ENCODE assay signal across 8 mouse cellular contexts in genomic region chr4:34551966-34552365, GRCm38 (mm10). TPM values are rescaled to one million over a fixed set of nuclear protein-coding genes. Genes with fewer than 3 reads are reported as not detected.
DNase-seq lines count a peak whose midpoint lies in the region; ATAC-seq and TF ChIP-seq lines count a peak whose summit lies in the region.

No protein-coding gene starts in this region.

- no peaks in the 10 kb centered on the region for H3K9me3 ChIP-seq in embryonic facial prominence, embryonic 14.5 days (ENCODE audit: control insufficient read depth, low read length)
- H3K9me3 ChIP-seq in intestine, embryonic 16.5 days (ENCODE audit: control insufficient read depth, low read length), result no peaks in the 10 kb centered on the region

- peaks cover 19% of the 10 kb centered on the region for H3K4me1 ChIP-seq in lung, adult 2 months (ENCODE audit: control insufficient read depth, insufficient read depth, low read length)
- peaks cover 13% of the 10 kb centered on the region; the same call in 1 of the 2 replicates for H3K4me1 ChIP-seq in embryonic facial prominence, embryonic 14.5 days (ENCODE audit: control insufficient read depth, insufficient read depth, low read length)
- H3K4me1 ChIP-seq in intestine, embryonic 16.5 days (ENCODE audit: control insufficient read depth, insufficient read depth, low read length), result peaks cover 10% of the 10 kb centered on the region; the same call in 1 of the 2 replicates

- peak overlapping the region; percentile 92 for H3K27ac ChIP-seq in embryonic facial prominence, embryonic 14.5 days (replicated peaks; ENCODE audit: low read depth, low read length)
- peak overlapping the region; percentile 97; the same call in 1 of the 2 replicates for H3K27ac ChIP-seq in intestine, embryonic 16.5 days (ENCODE audit: low read length)

- no peak for DNase-seq in lung, adult 2 months
- no peak for DNase-seq in lung, postnatal 14 days
- no peak for DNase-seq in embryonic facial prominence, embryonic 14.5 days (ENCODE audit: low spot score)
- DNase-seq in ovary, postnatal 10 days (ENCODE audit: low spot score), result no peak
- no peak for DNase-seq in thymus, postnatal 25 days
- no peak for DNase-seq in gastrocnemius, postnatal 10 days

- no peak overlapping the region for H3ac ChIP-seq in myocyte (ENCODE audit: control insufficient read depth, insufficient read length)

- H3K4me3 ChIP-seq in lung, adult 2 months (replicated peaks; ENCODE audit: extremely low read depth, low read depth, low read length), result peak overlapping the region; percentile 99
- peak overlapping the region; percentile 95 for H3K4me3 ChIP-seq in embryonic facial prominence, embryonic 14.5 days (ENCODE audit: low read depth, low read length)
- peak overlapping the region; percentile 95 for H3K4me3 ChIP-seq in intestine, embryonic 16.5 days (ENCODE audit: low read length)
- peak overlapping the region; percentile 54 for H3K4me3 ChIP-seq in myocyte

- WGBS in lung, adult 2 months, result 4% methylated on average over 3 of the region's 3 CpGs
- WGBS in embryonic facial prominence, embryonic 14.5 days, result 16% methylated on average over 3 of the region's 3 CpGs
- 3% methylated on average over 3 of the region's 3 CpGs for whole genome bisulfite sequencing in intestine, embryonic 16.5 days

- H3K79me2 ChIP-seq in myocyte (ENCODE audit: control insufficient read depth, insufficient read depth), result peaks cover 51% of the 10 kb centered on the region

- no peak for TF ChIP-seq POLR2A in lung, adult 2 months (IDR thresholded peaks at IDR 0.05; ENCODE audit: borderline replicate concordance, extremely low read depth, low read depth, low read length)
- TF ChIP-seq POLR2A in myocyte (IDR thresholded peaks at IDR 0.05; ENCODE audit: insufficient read length, low read depth), result no peak

- peak overlapping the region; percentile 94 for H3K9ac ChIP-seq in embryonic facial prominence, embryonic 14.5 days (ENCODE audit: low read depth, low read length)
- peak overlapping the region; percentile 96 for H3K9ac ChIP-seq in intestine, embryonic 16.5 days (ENCODE audit: low read depth, low read length)

- no peaks in the 10 kb centered on the region for H3K36me3 ChIP-seq in embryonic facial prominence, embryonic 14.5 days (ENCODE audit: control insufficient read depth, insufficient read depth, low read length)
- H3K36me3 ChIP-seq in intestine, embryonic 16.5 days (ENCODE audit: control insufficient read depth, insufficient read depth, low read length), result no peaks in the 10 kb centered on the region
- H3K36me3 ChIP-seq in myocyte (ENCODE audit: control insufficient read depth, insufficient read depth), result peaks cover 5% of the 10 kb centered on the region

- peak overlapping the region; percentile 62 for H3K4me2 ChIP-seq in embryonic facial prominence, embryonic 14.5 days (ENCODE audit: low read depth, low read length)
- H3K4me2 ChIP-seq in intestine, embryonic 16.5 days (ENCODE audit: low read depth, low read length), result peak overlapping the region; percentile 69
- H3K4me2 ChIP-seq in myocyte (ENCODE audit: low read depth), result peak overlapping the region; percentile 87

- ATAC-seq in embryonic facial prominence, embryonic 14.5 days (ENCODE audit: low read depth), result no peak
- ATAC-seq in intestine, embryonic 16.5 days, result no peak

- H3K27me3 ChIP-seq in embryonic facial prominence, embryonic 14.5 days (replicated peaks; ENCODE audit: control insufficient read depth, insufficient read depth, low read length), result no peaks in the 10 kb centered on the region
- no peaks in the 10 kb centered on the region for H3K27me3 ChIP-seq in intestine, embryonic 16.5 days (replicated peaks; ENCODE audit: control insufficient read depth, insufficient read depth, low read length)
- no peaks in the 10 kb centered on the region for H3K27me3 ChIP-seq in myocyte (ENCODE audit: control insufficient read depth, insufficient read depth, insufficient read length)

- TF ChIP-seq CTCF in lung, adult 2 months (IDR thresholded peaks at IDR 0.05; ENCODE audit: insufficient read depth, low read length), result no peak

TF ChIP-seq in myocyte, 11 proteins besides CTCF, POLR2A, EP300 and RAD21:
- TF ChIP-seq POLR2AphosphoS2 (IDR thresholded peaks at IDR 0.05; ENCODE audit: insufficient read length, low read depth) (no peak), SRF (IDR thresholded peaks at IDR 0.05; ENCODE audit: control insufficient read depth, insufficient read length, low read depth) (no peak), TCF3 (IDR thresholded peaks at IDR 0.05; ENCODE audit: insufficient read length, low read depth) (no peak), MYOG (IDR thresholded peaks at IDR 0.05; ENCODE audit: control insufficient read depth in 1 of 3, insufficient read depth in 1 of 3, insufficient read length in 2 of 3, low read depth in 2 of 3) (no peak), MYOD1 (IDR thresholded peaks at IDR 0.05; ENCODE audit: control insufficient read depth in 1 of 3, insufficient read length in 2 of 3, low read depth in 2 of 3) (no peak), TCF12 (IDR thresholded peaks at IDR 0.05; ENCODE audit: insufficient read depth, poor library complexity, severe bottlenecking) (no peak), MAX (IDR thresholded peaks at IDR 0.05; ENCODE audit: low read depth) (no peak), REST (IDR thresholded peaks at IDR 0.05; ENCODE audit: insufficient read depth, insufficient read length) (no peak), USF1 (IDR thresholded peaks at IDR 0.05; ENCODE audit: low read depth) (no peak), E2F4 (IDR thresholded peaks at IDR 0.05; ENCODE audit: insufficient read depth) (no peak), CEBPB (IDR thresholded peaks at IDR 0.05; ENCODE audit: insufficient read depth, poor library complexity, severe bottlenecking) (no peak)

RNA-seq across cellular contexts. Expression of gene Akirin2, which starts 1.2 kb away (rescaled TPM):
- polyA plus RNA-seq in lung, adult 2 months (2012; rRNA removed), result 24.1 and 26.0 TPM in 2 replicates
- 55.0 and 56.0 TPM in 2 replicates for polyA plus RNA-seq in embryonic facial prominence, embryonic 14.5 days (2014; fragmentation: Nextera tagmentation; extraction: Ambion mirVana)
- polyA plus RNA-seq in intestine, embryonic 16.5 days (2015; fragmentation: Nextera tagmentation; extraction: Ambion mirVana), result 9.2 and 14.0 TPM in 2 replicates
- polyA plus RNA-seq in myocyte (2012; fragmentation: generic; extraction: Trizol), result 97.4 TPM
- total RNA-seq in gastrocnemius, postnatal 10 days (2021), result 10 to 100 TPM; 59.6 to 71.3 TPM
